In genomic region chrX:166709306-166709705, GRCm38 (mm10) we compare ENCODE assay signal across 27 mouse cellular contexts.
DNase-seq lines count a peak whose midpoint lies in the region; ATAC-seq lines count a peak whose summit lies in the region.
"Had no signal": no experiment of that assay in that cellular context is flagged by ENCODE, and none has a peak within 500 bp of the region (broad histone marks: within the 10 kb centered on the region; RNA-seq: fewer than 3 reads in every experiment).

No protein-coding gene starts in this region.

- no peak overlapping the region for H3K9ac ChIP-seq in heart, embryonic 14.5 days (ENCODE audit: low read length)
- no peak overlapping the region for H3K9ac ChIP-seq in heart, embryonic 12.5 days
- H3K9ac ChIP-seq: embryonic facial prominence, embryonic 13.5 days; forebrain, embryonic 12.5 days; forebrain, embryonic 15.5 days; hindbrain, embryonic 13.5 days had no signal

- no peaks in the 10 kb centered on the region for H3K36me3 ChIP-seq in heart, embryonic 14.5 days (ENCODE audit: control insufficient read depth, insufficient read depth, low read length)
- H3K36me3 ChIP-seq in heart, embryonic 12.5 days, result no peaks in the 10 kb centered on the region
- H3K36me3 ChIP-seq: embryonic facial prominence, embryonic 10.5 days; embryonic facial prominence, embryonic 13.5 days; forebrain, embryonic 12.5 days; forebrain, embryonic 15.5 days; hindbrain, embryonic 10.5 days; hindbrain, embryonic 13.5 days had no signal

- H3K4me1 ChIP-seq in heart, embryonic 14.5 days (ENCODE audit: control insufficient read depth in 2 of 2, insufficient read depth in 2 of 2, low read length in 2 of 2), result no peaks in the 10 kb centered on the region; a peak in 1 of 4 replicates
- no peaks in the 10 kb centered on the region for H3K4me1 ChIP-seq in heart, embryonic 12.5 days (replicated peaks)
- H3K4me1 ChIP-seq: embryonic facial prominence, embryonic 10.5 days; embryonic facial prominence, embryonic 13.5 days; forebrain, embryonic 12.5 days; forebrain, embryonic 15.5 days; hindbrain, embryonic 10.5 days; hindbrain, embryonic 13.5 days had no signal

- no peak overlapping the region for H3K4me2 ChIP-seq in heart, embryonic 14.5 days (ENCODE audit: low read length)
- no peak overlapping the region for H3K4me2 ChIP-seq in heart, embryonic 12.5 days
- H3K4me2 ChIP-seq: embryonic facial prominence, embryonic 13.5 days; forebrain, embryonic 12.5 days; forebrain, embryonic 15.5 days; hindbrain, embryonic 13.5 days had no signal

- peak overlapping the region; percentile 17 to 67; a peak in 3 of 4 replicates for H3K27ac ChIP-seq in heart, embryonic 14.5 days (replicated peaks in 1 of 2; ENCODE audit: control insufficient read depth in 1 of 2, insufficient read depth in 1 of 2, low read depth in 2 of 2, low read length in 2 of 2)
- no peak overlapping the region for H3K27ac ChIP-seq in heart, embryonic 12.5 days (ENCODE audit: poor library complexity, severe bottlenecking)
- H3K27ac ChIP-seq: embryonic facial prominence, embryonic 10.5 days; embryonic facial prominence, embryonic 13.5 days; forebrain, embryonic 12.5 days; forebrain, embryonic 15.5 days; hindbrain, embryonic 10.5 days; hindbrain, embryonic 13.5 days had no signal

- no peak overlapping the region for H3K4me3 ChIP-seq in heart, embryonic 14.5 days (ENCODE audit: control insufficient read depth in 1 of 2, insufficient read depth in 1 of 2, low read depth in 1 of 2, low read length in 2 of 2)
- no peak overlapping the region for H3K4me3 ChIP-seq in heart, embryonic 12.5 days
- H3K4me3 ChIP-seq: embryonic facial prominence, embryonic 10.5 days; embryonic facial prominence, embryonic 13.5 days; erythroblast, embryonic 14.5 days; forebrain, embryonic 12.5 days; forebrain, embryonic 15.5 days; hindbrain, embryonic 10.5 days; hindbrain, embryonic 13.5 days had no signal

- H3K9me3 ChIP-seq in heart, embryonic 14.5 days (ENCODE audit: control insufficient read depth, low read length), result no peaks in the 10 kb centered on the region
- no peaks in the 10 kb centered on the region for H3K9me3 ChIP-seq in heart, embryonic 12.5 days (replicated peaks)
- H3K9me3 ChIP-seq: embryonic facial prominence, embryonic 10.5 days; embryonic facial prominence, embryonic 13.5 days; forebrain, embryonic 12.5 days; forebrain, embryonic 15.5 days; hindbrain, embryonic 10.5 days; hindbrain, embryonic 13.5 days had no signal

- WGBS in heart, embryonic 14.5 days, result 68% methylated on average over 2 of the region's 2 CpGs
- 71% methylated on average over 2 of the region's 2 CpGs for WGBS in heart, embryonic 12.5 days

- no peaks in the 10 kb centered on the region for H3K27me3 ChIP-seq in heart, embryonic 14.5 days (ENCODE audit: control insufficient read depth, insufficient read depth, low read length)
- no peaks in the 10 kb centered on the region for H3K27me3 ChIP-seq in heart, embryonic 12.5 days (replicated peaks)
- H3K27me3 ChIP-seq: forebrain, embryonic 15.5 days had no signal

- peak; percentile 12 for DNase-seq in A20 (ENCODE audit: low read depth, low spot score)
- no peak for DNase-seq in natural killer cell, adult 2 months (ENCODE audit: low spot score in 2 of 2)
- DNase-seq in left cerebral cortex, adult 8-10 months (ENCODE audit: low spot score in 2 of 2), result no peak
- DNase-seq: adrenal gland, adult 8-10 months; adrenal gland, postnatal 25 days; cerebellum, adult 11-12 months; cerebellum, adult 8-10 months; cerebellum, postnatal 10 days; cerebellum, postnatal 36 days; embryo, embryonic 11 days; gastrocnemius, postnatal 25 days; heart, postnatal 10 days; heart, postnatal 36 days; kidney, adult 18-20 months had no signal

- no peak for ATAC-seq in heart, embryonic 14.5 days (ENCODE audit: insufficient number of reproducible peaks, insufficient read depth, low FRiP score, low read depth)
- ATAC-seq in heart, embryonic 12.5 days (ENCODE audit: insufficient number of reproducible peaks, low FRiP score), result no peak
- ATAC-seq in megakaryocyte, adult 5-6 weeks (ENCODE audit: poor library complexity, severe bottlenecking), result peak; percentile 75
- ATAC-seq: activated CD4-positive, CD25-positive, alpha-beta regulatory T cell, adult 4 months; forebrain, embryonic 15.5 days; hindbrain, embryonic 16.5 days; intestine, embryonic 16.5 days had no signal
